Mouse (Mus musculus) neural tube, embryonic 10.5 days (tissue): ENCODE measurements around the gene Hibch.
"Not testable (repeated sequence)": the region's sequence is repeated elsewhere in the genome, so short reads cannot be mapped to it uniquely, and the experiment has no call there.

Experiments
- DNase-seq: peaks from one replicate; pipeline ENCODE4 v3.0.0-alpha.2; 2017; ENCODE audit warnings: low spot score; ENCODE audit errors: extremely low spot score

Hibch gene

GRCm38 (mm10) chr1:52844782-52845665 is at the start of gene Hibch:
TSS of gene Hibch (plus strand) at chr1:52844929.
- DNase-seq = peak; percentile 98

- DNase-seq = no peak
Measured at GRCm38 (mm10) chr1:52795927-52796326, 48.8 kb upstream of the Hibch start.

- no peak for DNase-seq
Measured at GRCm38 (mm10) chr1:52799056-52799726, 45.5 kb upstream of the Hibch start.

GRCm38 (mm10) chr1:52799772-52800171 is 45.0 kb upstream of the Hibch start:
- no peak for DNase-seq

GRCm38 (mm10) chr1:52800340-52800740 is 44.4 kb upstream of the Hibch start:
- DNase-seq = no peak

GRCm38 (mm10) chr1:52801651-52802050 is 43.1 kb upstream of the Hibch start:
- DNase-seq = no peak

GRCm38 (mm10) chr1:52802406-52802975 is 42.2 kb upstream of the Hibch start:
- no peak for DNase-seq

GRCm38 (mm10) chr1:52805041-52805440 is 39.7 kb upstream of the Hibch start:
- no peak for DNase-seq

GRCm38 (mm10) chr1:52808456-52808855 is 36.3 kb upstream of the Hibch start:
- DNase-seq = no peak

GRCm38 (mm10) chr1:52816232-52816891 is 28.4 kb upstream of the Hibch start:
- DNase-seq = no peak

GRCm38 (mm10) chr1:52816910-52817812 is 27.6 kb upstream of the Hibch start, which contains the start of gene Inpp1:
TSS of gene Inpp1 (minus strand) at chr1:52817688.
- peak; percentile 68 for DNase-seq

GRCm38 (mm10) chr1:52817813-52818147 is 26.9 kb upstream of the Hibch start:
- DNase-seq = no peak

- DNase-seq = no peak
Measured at GRCm38 (mm10) chr1:52839099-52839498, 5.6 kb upstream of the Hibch start.

- DNase-seq = no peak
Measured at GRCm38 (mm10) chr1:52844354-52844753, 375 bp upstream of the Hibch start.

GRCm38 (mm10) chr1:52846556-52846955 is 1.8 kb downstream of the Hibch start:
- no peak for DNase-seq

GRCm38 (mm10) chr1:52849422-52849821 is 4.7 kb downstream of the Hibch start:
- DNase-seq = no peak

GRCm38 (mm10) chr1:52854029-52854428 is 9.3 kb downstream of the Hibch start:
- not testable (repeated sequence) for DNase-seq

- no peak for DNase-seq
Measured at GRCm38 (mm10) chr1:52855904-52856601, 11.3 kb downstream of the Hibch start.

- DNase-seq = no peak
Measured at GRCm38 (mm10) chr1:52864220-52864619, 19.5 kb downstream of the Hibch start.

GRCm38 (mm10) chr1:52866007-52866406 is 21.3 kb downstream of the Hibch start:
- DNase-seq = no peak
